Mouse (Mus musculus): ENCODE results near the gene Ctps2. TPM values are rescaled to one million over a fixed set of nuclear protein-coding genes. Genes with fewer than 3 reads are reported as not detected.

Gene Ctps2
- total and polyA plus RNA-seq, 3 experiments: 22.3 to 26.4 (median 23.3) TPM

DNA sequence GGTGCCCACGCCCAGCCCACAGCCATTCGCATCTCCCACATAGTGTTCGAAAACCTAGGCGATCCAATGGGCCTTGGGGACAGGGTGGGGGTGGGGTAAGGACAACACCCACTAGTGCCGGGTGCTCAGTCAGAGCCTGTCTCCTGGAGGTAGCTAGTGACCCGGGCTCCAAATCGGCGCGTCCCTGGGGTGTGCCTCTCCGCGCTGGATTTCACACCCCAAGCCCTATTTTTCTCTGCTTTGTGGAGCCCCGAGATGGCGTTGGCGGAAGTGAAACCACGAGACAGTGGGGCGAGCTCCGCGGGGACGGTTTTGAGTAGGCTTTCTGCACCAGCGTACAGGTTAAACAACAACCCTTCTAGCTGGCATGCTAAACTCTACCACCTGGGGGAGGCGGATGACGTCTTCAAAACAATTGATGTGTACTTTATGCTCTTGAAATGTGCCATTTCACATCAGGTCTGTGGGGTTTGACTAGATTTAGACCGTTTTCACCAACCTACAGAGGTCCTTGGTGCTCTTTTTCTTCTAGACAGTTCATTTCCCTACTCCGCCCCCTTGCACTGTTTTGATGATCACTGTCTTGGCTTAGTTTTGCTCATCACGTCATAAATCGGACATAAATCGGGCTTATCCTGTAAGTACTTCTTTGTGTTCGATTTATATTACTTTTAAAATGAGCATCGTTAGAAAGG, 1.1 kb downstream of the Ctps2 start:
- Histone ChIP-seq H3K9me3 (replicated peaks; ENCODE audit: low read length) (no peaks in the 10 kb centered on the region), H3K9ac (ENCODE audit: insufficient read depth, low read depth) (peak overlapping the region; percentile 49), H3K27ac (ENCODE audit: insufficient read depth, low read depth) (peak overlapping the region; percentile 79), H3K79me2 (replicated peaks; ENCODE audit: control insufficient read depth, extremely low read depth, insufficient read depth, poor library complexity, severe bottlenecking) (no peaks in the 10 kb centered on the region; the same call in 1 of the 2 replicates), H3K4me1 (ENCODE audit: control insufficient read depth in 1 of 2, insufficient read depth in 2 of 2) (peaks cover 0 to 3% of the 10 kb centered on the region in 2 experiments; a peak in 1 of 4 replicates), H3K4me2 (ENCODE audit: insufficient read depth, low read depth, poor library complexity, severe bottlenecking) (peak overlapping the region; percentile 71), H3K4me3 (replicated peaks in 1 of 3; ENCODE audit: low read depth in 2 of 3, low read length in 2 of 3, poor library complexity in 1 of 3) (peak overlapping the region; percentile 66 to 69 (median 68)), H3K27me3 (replicated peaks) (no peaks in the 10 kb centered on the region), H3K36me3 (replicated peaks in 1 of 2; ENCODE audit: control insufficient read depth in 1 of 2, insufficient read depth in 1 of 2, low read length in 1 of 2) (peaks cover 0 to 9% of the 10 kb centered on the region in 2 experiments)
- in situ Hi-C loops (cut with MboI; ENCODE audit: low pct_ligation_motif_present, low pct_unique_long_range_greater_than_20kb, low sequenced_read_pairs) (loop anchor here (25.0 kb wide), 1 partner anchor 235 kb away; no protein-coding TSS in a partner anchor), dilution Hi-C loops (cut with MboI; ENCODE audit: extremely low pct_ligation_motif_present, extremely low pct_unique_long_range_greater_than_20kb, low sequenced_read_pairs) (no loop called here)
- TF ChIP-seq MEF2A (IDR thresholded peaks at IDR 0.05; ENCODE audit: borderline replicate concordance, low read depth, low read length) (no peak), ZKSCAN1 (IDR thresholded peaks at IDR 0.05; ENCODE audit: borderline replicate concordance, low read depth, low read length) (no peak), MXI1 (IDR thresholded peaks at IDR 0.05; ENCODE audit: low read depth, low read length) (peak; percentile 70), ZNF384 (IDR thresholded peaks at IDR 0.05; ENCODE audit: low read depth, low read length) (no peak), RCOR1 (conservative IDR thresholded peaks at IDR 0.05; ENCODE audit: low read depth, low read length) (no peak), MYC (IDR thresholded peaks at IDR 0.05; ENCODE audit: low read depth, low read length) (no peak), KAT2A (IDR thresholded peaks at IDR 0.05; ENCODE audit: insufficient replicate concordance, low read length) (no peak), RAD21 (IDR thresholded peaks at IDR 0.05; ENCODE audit: low read depth, low read length) (no peak), NRF1 (IDR thresholded peaks at IDR 0.05; ENCODE audit: low read depth, low read length) (no peak), TBP (conservative IDR thresholded peaks at IDR 0.05; ENCODE audit: low read depth, low read length) (no peak), SIN3A (IDR thresholded peaks at IDR 0.05; ENCODE audit: low read length) (peak; percentile 73; the same call in 1 of the 2 replicates), GABPA (IDR thresholded peaks at IDR 0.05; ENCODE audit: insufficient replicate concordance, low read depth, low read length) (no peak), POLR2AphosphoS2 (IDR thresholded peaks at IDR 0.05; ENCODE audit: low read depth, low read length) (no peak), ETS1 (conservative IDR thresholded peaks at IDR 0.05; ENCODE audit: low read depth, low read length) (peak; percentile 26; the same call in 1 of the 2 replicates), BHLHE40 (IDR thresholded peaks at IDR 0.05; ENCODE audit: low read depth, low read length) (peak; percentile 59), HCFC1 (IDR thresholded peaks at IDR 0.05; ENCODE audit: low read depth, low read length) (no peak), MAZ (IDR thresholded peaks at IDR 0.05; ENCODE audit: low read depth, low read length) (no peak), ELF1 (IDR thresholded peaks at IDR 0.05; ENCODE audit: low read depth, low read length) (no peak), ZMIZ1 (IDR thresholded peaks at IDR 0.05; ENCODE audit: low read depth, low read length) (no peak), TCF12 (IDR thresholded peaks at IDR 0.05; ENCODE audit: low read depth, low read length) (0 out of 2 replicates have a peak, but pooled peaks have one; percentile 10), JUND (conservative IDR thresholded peaks at IDR 0.05; ENCODE audit: low read depth, low read length) (no peak), EP300 (IDR thresholded peaks at IDR 0.05; ENCODE audit: low read length) (peak; percentile 37; the same call in 1 of the 2 replicates), E2F4 (IDR thresholded peaks at IDR 0.05; ENCODE audit: insufficient replicate concordance, low read depth, low read length) (no peak), USF2 (conservative IDR thresholded peaks at IDR 0.05; ENCODE audit: low read depth, low read length) (no peak), CTCF (conservative IDR thresholded peaks at IDR 0.05 in 1 of 2, IDR thresholded peaks at IDR 0.05 in 1 of 2; ENCODE audit: low read depth in 2 of 2, low read length in 2 of 2) (0 out of 4 replicates have a peak, but pooled peaks of 1 of the 2 experiments have one; percentile 3), POLR2A (IDR thresholded peaks at IDR 0.05; ENCODE audit: low read depth, low read length) (peak; percentile 46; the same call in 1 of the 2 replicates), PAX5 (IDR thresholded peaks at IDR 0.05; ENCODE audit: low read length) (no peak), NELFE (IDR thresholded peaks at IDR 0.05; ENCODE audit: low read depth, low read length) (no peak), CHD2 (IDR thresholded peaks at IDR 0.05; ENCODE audit: low read length) (no peak), JUN (IDR thresholded peaks at IDR 0.05; ENCODE audit: insufficient read depth, low read depth, low read length) (no peak), IRF4 (IDR thresholded peaks at IDR 0.05; ENCODE audit: low read depth, low read length) (peak; percentile 85)
- DNase-seq (ENCODE audit: extremely low read depth): peak; percentile 57

Data from CH12.LX (cell line).